In genomic region chr7:4449211-4449610, GRCm38 (mm10) we compare ENCODE assay signal across 26 mouse cellular contexts. TPM values are rescaled to one million over a fixed set of nuclear protein-coding genes. Genes with fewer than 3 reads are reported as not detected.
A peak's percentile ranks its signal among the peaks of the same experiment; 100 is the strongest.
DNase-seq lines count a peak whose midpoint lies in the region; ATAC-seq and TF ChIP-seq lines count a peak whose summit lies in the region.
"Had no signal": no experiment of that assay in that cellular context is flagged by ENCODE, and none has a peak within 500 bp of the region (broad histone marks: within the 10 kb centered on the region; RNA-seq: fewer than 3 reads in every experiment).

No protein-coding gene starts in this region.

- no peak for ATAC-seq in lung, embryonic 14.5 days (ENCODE audit: insufficient read depth)
- no peak for ATAC-seq in stomach, embryonic 15.5 days (ENCODE audit: insufficient read depth, low FRiP score, low read depth)
- ATAC-seq: forebrain, embryonic 15.5 days had no signal

- no peaks in the 10 kb centered on the region for H3K9me3 ChIP-seq in lung, embryonic 14.5 days (ENCODE audit: low read depth, low read length)
- H3K9me3 ChIP-seq in stomach, embryonic 15.5 days, result no peaks in the 10 kb centered on the region
- H3K9me3 ChIP-seq: embryonic facial prominence, embryonic 12.5 days; embryonic facial prominence, embryonic 15.5 days; forebrain, embryonic 12.5 days; forebrain, embryonic 15.5 days; hindbrain, embryonic 12.5 days; hindbrain, embryonic 15.5 days had no signal

- no peaks in the 10 kb centered on the region for H3K4me1 ChIP-seq in lung, embryonic 14.5 days (ENCODE audit: insufficient read depth)
- 0 out of 2 replicates have a peak, but pooled peaks cover 9% of the 10 kb centered on the region for H3K4me1 ChIP-seq in stomach, embryonic 15.5 days

- H3K4me2 ChIP-seq in lung, embryonic 14.5 days, result no peak overlapping the region
- no peak overlapping the region for H3K4me2 ChIP-seq in stomach, embryonic 15.5 days
- H3K4me2 ChIP-seq: embryonic facial prominence, embryonic 12.5 days; embryonic facial prominence, embryonic 15.5 days; forebrain, embryonic 12.5 days; forebrain, embryonic 15.5 days; heart, embryonic 11.5 days; hindbrain, embryonic 12.5 days; hindbrain, embryonic 15.5 days had no signal

- WGBS in lung, embryonic 14.5 days, result 5% methylated on average over 2 of the region's 2 CpGs
- WGBS in stomach, embryonic 15.5 days, result 3% methylated on average over 2 of the region's 2 CpGs

- H3K27me3 ChIP-seq in lung, embryonic 14.5 days (ENCODE audit: insufficient read depth, low read length), result no peaks in the 10 kb centered on the region
- H3K27me3 ChIP-seq in stomach, embryonic 15.5 days (replicated peaks), result no peaks in the 10 kb centered on the region
- H3K27me3 ChIP-seq: embryonic facial prominence, embryonic 12.5 days; embryonic facial prominence, embryonic 15.5 days; forebrain, embryonic 12.5 days; forebrain, embryonic 15.5 days; hindbrain, embryonic 12.5 days; hindbrain, embryonic 15.5 days had no signal

- no peak overlapping the region for H3K9ac ChIP-seq in lung, embryonic 14.5 days
- no peak overlapping the region for H3K9ac ChIP-seq in stomach, embryonic 15.5 days
- H3K9ac ChIP-seq: embryonic facial prominence, embryonic 12.5 days; embryonic facial prominence, embryonic 15.5 days; forebrain, embryonic 12.5 days; forebrain, embryonic 15.5 days; hindbrain, embryonic 12.5 days; hindbrain, embryonic 15.5 days had no signal

- DNase-seq in gastrocnemius, adult 2 months, result peak; percentile 1
- DNase-seq in gastrocnemius, postnatal 14 days, result no peak
- peak; percentile 20 for DNase-seq in lung, embryonic 14.5 days
- no peak for DNase-seq in lung, postnatal 4 days
- peak; percentile 46 for DNase-seq in R1 (ENCODE audit: low read depth, low spot score)
- no peak for DNase-seq in right cerebral cortex, adult 18-20 months
- no peak for DNase-seq in c-Kit-positive CD71-positive TER-119-positive erythroid progenitor cells, embryonic 14.5 days (ENCODE audit: low spot score)
- DNase-seq: adrenal gland, postnatal 14 days; cerebellum, adult 2 months; cerebellum, adult 9-11 months; cerebellum, postnatal 25 days; gastrocnemius, postnatal 10 days; heart, adult 11 months had no signal

- intact Hi-C loops in gastrocnemius, adult 2 months (cut with DNase I), result no loop called here
- intact Hi-C loops in gastrocnemius, postnatal 14 days (cut with DNase I; ENCODE audit: low total_unique reads), result no loop called here

- H3K36me3 ChIP-seq in lung, embryonic 14.5 days (ENCODE audit: insufficient read depth), result peaks cover under 1% of the 10 kb centered on the region; the same call in 1 of the 2 replicates
- no peaks in the 10 kb centered on the region; the same call in 1 of the 2 replicates for H3K36me3 ChIP-seq in stomach, embryonic 15.5 days
- H3K36me3 ChIP-seq: embryonic facial prominence, embryonic 15.5 days; forebrain, embryonic 12.5 days; hindbrain, embryonic 12.5 days; hindbrain, embryonic 15.5 days had no signal

- no peak overlapping the region for H3K27ac ChIP-seq in gastrocnemius, adult 2 months
- no peak overlapping the region for H3K27ac ChIP-seq in lung, embryonic 14.5 days (ENCODE audit: low read depth)
- 0 out of 2 replicates have a peak overlapping the region, but pooled peaks have one; percentile 61 for H3K27ac ChIP-seq in stomach, embryonic 15.5 days
- H3K27ac ChIP-seq: embryonic facial prominence, embryonic 12.5 days; embryonic facial prominence, embryonic 15.5 days; forebrain, embryonic 12.5 days; forebrain, embryonic 15.5 days; hindbrain, embryonic 12.5 days; hindbrain, embryonic 15.5 days had no signal

- no peak overlapping the region for H3K4me3 ChIP-seq in gastrocnemius, adult 2 months
- H3K4me3 ChIP-seq in lung, embryonic 14.5 days (ENCODE audit: low read depth, low read length), result no peak overlapping the region
- no peak overlapping the region for H3K4me3 ChIP-seq in stomach, embryonic 15.5 days (replicated peaks)
- H3K4me3 ChIP-seq: embryonic facial prominence, embryonic 12.5 days; embryonic facial prominence, embryonic 15.5 days; forebrain, embryonic 12.5 days; forebrain, embryonic 15.5 days; hindbrain, embryonic 12.5 days; hindbrain, embryonic 15.5 days had no signal

- no peak for TF ChIP-seq CTCF in gastrocnemius, adult 2 months (IDR thresholded peaks at IDR 0.05)
- no peak for TF ChIP-seq CTCF in lung, embryonic 14.5 days (IDR thresholded peaks at IDR 0.05; ENCODE audit: low read depth)

RNA-seq across cellular contexts. Expression of gene Rdh13, which starts 3.8 kb away (rescaled TPM):
- total RNA-seq in gastrocnemius, adult 2 months (2021), result 10 to 100 TPM; 12.1 to 17.2 TPM
- total RNA-seq in gastrocnemius, postnatal 14 days (2021), result 10 to 100 TPM; 11.8 to 15.0 TPM
- polyA plus RNA-seq in lung, embryonic 14.5 days (2014; fragmentation: Nextera tagmentation; extraction: Ambion mirVana), result 25.9 and 27.3 TPM in 2 replicates
- 27.2 and 27.7 TPM in 2 replicates for polyA plus RNA-seq in stomach, embryonic 15.5 days (2015; fragmentation: Nextera tagmentation; extraction: Ambion mirVana)

RNA-seq across cellular contexts. Expression of gene Eps8l1, which starts 11.3 kb away (rescaled TPM):
- 1 to 10 TPM; 1.5 to 3.7 TPM for total RNA-seq in gastrocnemius, adult 2 months (2021)
- total RNA-seq in gastrocnemius, postnatal 14 days (2021), result 1 to 10 TPM; 1.6 to 2.2 TPM
- polyA plus RNA-seq in lung, embryonic 14.5 days (2014; fragmentation: Nextera tagmentation; extraction: Ambion mirVana), result 9.5 and 13.6 TPM in 2 replicates
- 10.0 and 11.1 TPM in 2 replicates for polyA plus RNA-seq in stomach, embryonic 15.5 days (2015; fragmentation: Nextera tagmentation; extraction: Ambion mirVana)

RNA-seq across cellular contexts. Expression of gene Gp6, which starts 51.7 kb away (rescaled TPM):
- total RNA-seq in gastrocnemius, adult 2 months (2021), result not detected
- under 1 TPM in 1 of 2 experiments, not detected in 1; 0.14 TPM for total RNA-seq in gastrocnemius, postnatal 14 days (2021)
- polyA plus RNA-seq in lung, embryonic 14.5 days (2014; fragmentation: Nextera tagmentation; extraction: Ambion mirVana), result 0.39 and 0.97 TPM in 2 replicates
- 0.22 TPM in 1 of 2 replicates, not detected in the other for polyA plus RNA-seq in stomach, embryonic 15.5 days (2015; fragmentation: Nextera tagmentation; extraction: Ambion mirVana)
- total RNA-seq: common myeloid progenitor, adult 5-6 weeks; ES-E14; gastrocnemius, postnatal 4 days; hematopoietic stem cell, adult 5-6 weeks had no signal
- polyA plus RNA-seq: cerebellum, adult 2 months; embryonic facial prominence, embryonic 15.5 days; heart, postnatal 0 days; hindbrain, embryonic 15.5 days had no signal

RNA-seq across cellular contexts. Expression of gene Ppp1r12c, which starts 52.3 kb away (rescaled TPM):
- 10 to 100 TPM; 17.8 to 24.8 TPM for total RNA-seq in gastrocnemius, adult 2 months (2021)
- total RNA-seq in gastrocnemius, postnatal 14 days (2021), result 10 to 100 TPM; 25.3 to 36.8 TPM
- 54.3 TPM in 2 replicates for polyA plus RNA-seq in lung, embryonic 14.5 days (2014; fragmentation: Nextera tagmentation; extraction: Ambion mirVana)
- polyA plus RNA-seq in stomach, embryonic 15.5 days (2015; fragmentation: Nextera tagmentation; extraction: Ambion mirVana), result 51.7 and 53.6 TPM in 2 replicates

Comparison
In these comparisons a context has a peak if more than half of its experiments do, and no peak if none do; other contexts are left out.
1. DNase-seq: peak in gastrocnemius, adult 2 months (single experiment), lung, embryonic 14.5 days (single experiment) and R1 (single experiment); none in gastrocnemius, postnatal 14 days (single experiment), lung, postnatal 4 days (0 of 2), right cerebral cortex, adult 18-20 months (single experiment) and c-Kit-positive CD71-positive TER-119-positive erythroid progenitor cells, embryonic 14.5 days (single experiment).